Mouse (Mus musculus) retina, postnatal 1 day (tissue): ENCODE measurements at regions not wholly inside any gene's neighbourhood (a gene's known extent, or its start where the extent isn't known, plus 50 kb on each side); places are given as distances from the start of the nearest gene placed in this dataset.
"Not testable (repeated sequence)": the region's sequence is repeated elsewhere in the genome, so short reads cannot be mapped to it uniquely, and the experiment has no call there.

Source experiments
- DNase-seq: peaks from one replicate; pipeline ENCODE4 v3.0.0-alpha.2; 2012

DNA sequence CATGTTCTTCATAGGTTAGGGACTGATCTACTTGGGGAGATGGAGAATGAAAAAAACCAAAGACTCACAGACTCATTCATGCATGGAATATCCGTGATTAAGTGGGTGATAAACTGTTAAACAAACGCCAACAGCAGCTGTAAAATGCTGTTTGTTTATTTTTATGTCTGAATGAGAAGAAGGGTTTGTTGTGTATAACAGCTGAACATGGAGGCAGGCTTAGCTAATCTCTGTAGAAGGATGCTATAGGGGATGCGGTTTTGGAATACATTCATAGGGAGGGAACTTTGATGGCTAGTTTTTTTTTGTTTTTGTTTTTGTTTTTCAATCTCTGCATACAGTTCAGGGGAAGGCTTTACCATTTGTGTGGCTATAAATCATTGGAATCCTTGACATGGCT lies 977.1 kb upstream of the Cdh8 start:
- DNase-seq = no peak

DNA sequence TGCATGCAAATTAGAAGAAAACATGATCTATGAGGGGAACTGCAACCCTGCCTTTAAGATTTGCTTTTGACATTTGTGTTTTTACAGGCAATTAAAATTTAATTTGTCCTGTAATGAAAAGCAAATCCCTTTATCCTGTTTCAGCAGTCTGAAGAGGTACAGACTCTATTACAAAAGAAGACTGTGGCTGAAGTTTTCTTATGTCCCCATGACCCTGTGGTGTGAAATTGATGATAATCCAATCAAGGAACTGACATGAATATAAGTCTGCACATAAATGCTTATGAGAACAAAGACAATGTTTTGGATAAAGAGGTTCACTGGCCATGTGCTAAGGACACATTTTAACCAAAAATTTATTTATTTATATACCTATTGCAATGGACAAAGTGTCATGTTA lies 951.4 kb upstream of the Cdh8 start:
- DNase-seq = peak; percentile 11

DNA sequence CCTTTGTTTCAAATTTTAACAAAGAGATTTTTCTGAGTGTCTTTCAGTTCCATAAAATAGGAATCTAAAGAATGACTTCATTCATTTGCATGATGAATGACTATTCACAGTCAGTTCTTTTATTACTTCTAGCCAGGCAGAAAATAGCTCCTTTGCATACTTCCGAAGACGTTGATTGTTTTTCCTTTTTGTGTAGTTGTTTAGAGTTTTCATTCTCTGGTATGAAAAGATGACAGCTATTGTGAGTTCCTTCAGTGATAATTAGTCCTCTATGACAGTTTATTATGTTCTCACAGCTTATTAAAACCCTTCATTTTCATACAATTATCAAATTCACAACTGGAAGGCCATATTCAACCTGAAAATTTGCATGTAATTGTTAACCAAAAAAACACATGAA lies 946.5 kb upstream of the Cdh8 start:
- peak; percentile 49 for DNase-seq

DNA sequence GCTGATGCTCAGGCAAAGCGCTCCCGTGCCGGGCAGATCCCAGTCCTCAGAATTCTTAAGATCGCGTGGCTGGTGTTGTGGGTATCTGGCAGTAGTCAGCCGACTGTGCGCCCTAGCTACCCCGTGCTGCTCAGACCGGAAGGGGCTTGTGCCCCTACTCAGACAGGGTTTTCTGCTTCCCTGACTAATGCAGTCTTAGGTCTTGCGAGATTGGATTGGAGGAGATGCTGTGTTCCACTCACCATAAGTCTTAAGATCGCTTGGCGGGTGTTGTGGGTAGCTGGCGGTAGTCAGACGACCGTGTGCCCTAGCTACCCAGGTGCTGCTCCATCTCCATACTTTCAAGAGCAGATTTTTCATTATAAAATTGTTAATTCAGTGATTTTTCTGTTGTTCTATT lies 944.3 kb upstream of the Cdh8 start:
- not testable (repeated sequence) for DNase-seq

DNA sequence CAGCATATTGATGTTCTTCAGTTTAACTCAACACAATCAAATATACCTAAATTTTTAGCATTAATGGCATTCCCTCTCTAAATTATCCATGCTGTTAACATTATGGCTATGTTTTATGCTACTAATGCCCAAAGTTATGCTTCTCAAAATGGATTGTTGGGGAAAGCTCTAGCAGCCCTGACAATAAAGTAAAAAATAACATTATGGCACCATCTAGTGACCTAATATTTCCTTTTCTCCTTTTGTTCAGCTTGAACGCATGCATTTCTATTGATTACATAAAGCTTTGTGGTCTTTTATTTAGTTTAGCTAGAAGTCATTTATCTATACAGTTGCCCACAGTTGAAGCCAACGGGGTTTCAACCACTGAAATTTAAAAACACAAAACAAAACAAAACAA lies 918.3 kb upstream of the Cdh8 start:
- peak; percentile 6 for DNase-seq

DNA sequence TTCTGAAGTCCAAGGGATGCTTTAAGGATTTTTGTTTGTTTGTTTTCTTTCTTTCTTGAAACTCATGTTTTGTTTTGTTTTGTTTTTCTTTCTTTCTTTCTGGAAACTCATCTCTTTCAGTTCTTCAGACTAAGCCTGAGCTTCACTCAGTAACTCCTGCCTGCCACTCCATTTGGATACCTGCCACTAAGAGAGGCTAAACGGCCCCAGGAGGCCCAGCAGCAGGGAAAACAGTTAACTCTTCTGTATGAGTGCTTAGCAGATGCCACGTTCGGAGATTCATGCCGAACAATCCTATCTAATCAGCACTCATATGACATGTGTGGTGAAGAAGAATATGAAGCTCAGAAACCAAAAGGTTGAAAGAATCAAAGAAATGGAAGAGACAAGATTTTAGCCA lies 909.3 kb upstream of the Cdh8 start:
- DNase-seq = no peak

DNA sequence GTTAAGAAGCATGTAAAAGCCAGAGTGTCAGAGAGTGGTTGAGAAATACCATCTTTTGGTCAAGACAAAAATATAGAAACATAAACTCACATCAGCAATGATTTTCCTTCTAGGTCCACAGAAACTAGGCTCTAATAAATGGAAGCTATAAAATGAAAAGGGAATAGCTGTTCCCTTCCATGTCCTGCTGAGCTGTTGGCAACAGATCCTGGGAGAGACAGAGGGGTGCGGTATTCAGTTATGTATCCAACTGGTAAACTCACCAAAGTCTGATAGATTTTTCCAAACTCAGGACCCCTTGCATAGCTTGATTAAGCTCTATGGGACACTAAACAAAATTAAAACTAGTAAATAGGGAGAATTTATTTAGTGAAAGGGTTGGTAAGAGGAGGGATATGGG lies 907.2 kb upstream of the Cdh8 start:
- no peak for DNase-seq

DNA sequence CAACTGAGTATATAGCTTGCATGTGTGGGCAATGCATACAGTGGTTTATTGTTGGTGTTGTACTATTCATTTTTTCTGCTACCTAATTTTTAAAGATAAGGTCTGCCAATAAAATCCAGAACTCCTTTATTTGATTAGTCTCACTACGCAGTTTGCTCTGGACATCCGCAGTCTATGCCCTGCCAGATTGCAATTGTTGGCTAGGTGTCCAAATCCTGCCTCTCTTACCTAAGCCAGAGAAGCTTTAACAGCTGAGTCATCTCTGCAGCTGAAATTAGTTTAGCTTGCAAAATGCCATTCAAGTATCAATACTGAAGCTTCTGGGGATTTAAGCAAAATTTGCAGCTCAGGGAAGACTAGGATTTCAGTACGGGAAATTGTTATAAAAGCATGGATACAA lies 881.9 kb upstream of the Cdh8 start:
- no peak for DNase-seq

DNA sequence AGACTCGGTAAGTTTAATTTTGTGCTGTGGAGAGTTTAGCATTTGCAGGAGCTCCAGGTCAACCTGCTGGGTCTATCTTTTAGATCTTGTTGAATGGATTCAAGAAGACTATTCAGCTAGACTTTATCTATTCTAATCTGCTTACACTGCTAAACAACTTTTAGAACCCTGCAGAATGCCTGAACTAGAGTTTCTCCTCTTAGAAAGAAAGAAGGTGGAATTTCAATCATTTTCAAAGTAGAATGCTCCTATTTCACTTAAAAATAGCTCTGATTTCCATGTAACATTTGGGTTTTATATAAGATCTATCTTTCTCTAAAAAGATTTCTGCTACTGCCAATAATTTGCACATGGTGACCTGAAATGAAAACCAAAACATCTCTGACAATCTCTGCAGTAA lies 876.3 kb upstream of the Cdh8 start:
- DNase-seq = no peak

DNA sequence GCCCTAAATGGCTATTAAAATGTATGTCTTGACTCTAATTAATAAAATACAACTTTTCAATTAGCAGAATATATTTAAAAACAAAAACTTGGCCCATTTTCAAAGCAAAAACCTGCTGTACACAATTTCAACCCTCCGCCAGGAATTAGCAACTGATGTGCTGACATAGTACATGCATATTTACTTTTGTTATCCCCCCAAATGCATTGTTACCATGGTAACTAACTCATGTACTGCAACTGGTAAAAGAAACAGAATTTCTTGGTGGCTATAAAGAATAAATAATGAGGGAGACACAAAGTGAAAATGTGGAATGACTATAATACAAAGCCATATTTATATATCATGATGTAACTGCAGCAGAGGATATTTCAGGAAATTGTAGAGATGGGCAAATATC lies 875.7 kb upstream of the Cdh8 start:
- DNase-seq = no peak
